Mouse (Mus musculus) embryonic fibroblast, embryonic 13.5 days (primary cell): ENCODE results near the gene Wfdc17. TPM values are rescaled to one million over a fixed set of nuclear protein-coding genes. Genes with fewer than 3 reads are reported as not detected.
A peak's percentile ranks its signal among the peaks of the same experiment; 100 is the strongest.

ENCODE experiments used
- H3K27ac ChIP-seq: 2 replicates; pipeline ENCODE4 v1.5.1; 2012; ENCODE audit warnings: low read length, control low read depth, inconsistent platforms; ENCODE audit not compliant: insufficient read depth
- H3K4me1 ChIP-seq: 2 replicates; pipeline ENCODE4 v1.6.1; 2011; ENCODE audit warnings: low read length; ENCODE audit not compliant: control insufficient read depth, insufficient read depth
- H3K4me3 ChIP-seq: 2 replicates; pipeline ENCODE4 v1.5.1; 2011; ENCODE audit warnings: mild to moderate bottlenecking, control low read depth, low read length; ENCODE audit not compliant: insufficient read depth
- CTCF ChIP-seq: IDR thresholded peaks from 2 replicates; pipeline ENCODE4 v1.5.1; 2011; ENCODE audit warnings: mild to moderate bottlenecking, control low read depth, low read length, moderate library complexity, borderline replicate concordance; ENCODE audit not compliant: insufficient read depth
- POLR2A ChIP-seq: IDR thresholded peaks from 2 replicates; pipeline ENCODE4 v1.6.1; 2011; ENCODE audit warnings: low read depth, mild to moderate bottlenecking, control low read depth, low read length, moderate library complexity
- polyA plus RNA-seq: library from polyadenylated mRNA; stranded (reverse); fragments of >200 nt; gene quantifications from 2 replicates; pipeline ENCODE4 v1.2.4, GENCODE M21; 2011; ENCODE audit warnings: low read depth; ENCODE audit not compliant: missing spikeins, insufficient read length

Gene Wfdc17
- polyA plus RNA-seq = not detected in 2 replicates

DNA sequence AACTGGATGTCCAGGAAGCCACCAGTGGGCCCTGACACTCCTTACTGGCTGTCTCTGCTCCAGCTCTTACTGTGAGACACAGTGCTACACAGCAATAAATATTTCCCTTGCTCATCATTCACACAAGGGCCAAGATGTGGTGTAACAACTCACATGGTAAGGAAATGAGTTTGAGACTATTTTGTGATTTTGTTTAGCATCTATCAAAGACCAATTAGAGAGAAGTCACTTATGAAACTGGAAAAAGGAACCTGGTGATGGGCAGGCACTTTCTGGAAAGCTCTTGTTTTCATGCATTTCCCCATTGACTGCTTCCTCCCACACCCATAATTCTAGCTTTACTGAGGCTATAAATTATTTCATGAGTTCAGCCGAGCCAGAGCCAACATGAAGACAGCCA, at the start of gene Wfdc17:
Gene Wfdc17, plus strand, starts transcription at position 287 of the 400 bp plus-strand sequence.
- Histone ChIP-seq H3K4me3 (no peak within 1 kb of the TSS), H3K27ac (no peak within 1 kb of the TSS), H3K4me1 (no peaks in the 10 kb centered on the region)
- TF ChIP-seq CTCF (no peak), POLR2A (no peak)

GRCm38 (mm10) chr11:83654606-83655005, 49.2 kb upstream of the Wfdc17 start:
- Histone ChIP-seq H3K4me1 (no peaks in the 10 kb centered on the region), H3K4me3 (no peak overlapping the region), H3K27ac (no peak overlapping the region)
- TF ChIP-seq POLR2A (no peak), CTCF (no peak)

- Histone ChIP-seq H3K27ac (no peak overlapping the region), H3K4me3 (no peak overlapping the region), H3K4me1 (no peaks in the 10 kb centered on the region)
- TF ChIP-seq CTCF = no peak
- no peak for TF ChIP-seq POLR2A
Observed at GRCm38 (mm10) chr11:83657508-83657907, 46.3 kb upstream of the Wfdc17 start.

GRCm38 (mm10) chr11:83658797-83659196, 45.0 kb upstream of the Wfdc17 start:
- TF ChIP-seq POLR2A (no peak), CTCF (no peak)
- Histone ChIP-seq H3K4me1 (no peaks in the 10 kb centered on the region), H3K4me3 (no peak overlapping the region), H3K27ac (no peak overlapping the region)

DNA sequence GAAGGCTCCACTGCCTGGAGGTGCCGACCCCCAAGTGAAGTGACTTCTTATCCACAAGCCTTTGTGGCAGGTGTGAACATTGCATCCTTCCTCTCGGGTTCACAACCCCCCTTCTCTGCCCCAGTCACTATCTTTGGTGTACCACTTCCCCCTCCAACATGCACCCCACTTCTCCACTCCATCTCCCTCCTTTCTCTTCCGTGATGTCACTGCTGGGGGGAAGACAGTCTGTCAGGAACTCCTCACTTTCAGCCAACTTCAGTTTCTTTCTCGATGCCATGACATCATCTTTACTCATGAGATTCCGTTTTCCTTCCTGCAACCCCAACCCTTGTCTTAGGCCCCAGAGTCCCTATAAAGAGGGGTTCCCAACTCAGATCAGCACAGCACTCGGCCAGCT, 41.6 kb upstream of the Wfdc17 start, which contains the start of gene Ccl4:
Gene Ccl4, plus strand, starts transcription at position 381 of the 400 bp plus-strand sequence.
- no peak within 1 kb of the TSS for H3K27ac ChIP-seq
- H3K4me1 ChIP-seq = no peaks in the 10 kb centered on the region
- TF ChIP-seq CTCF = no peak
- no peak for TF ChIP-seq POLR2A
- H3K4me3 ChIP-seq = no peak within 1 kb of the TSS

DNA sequence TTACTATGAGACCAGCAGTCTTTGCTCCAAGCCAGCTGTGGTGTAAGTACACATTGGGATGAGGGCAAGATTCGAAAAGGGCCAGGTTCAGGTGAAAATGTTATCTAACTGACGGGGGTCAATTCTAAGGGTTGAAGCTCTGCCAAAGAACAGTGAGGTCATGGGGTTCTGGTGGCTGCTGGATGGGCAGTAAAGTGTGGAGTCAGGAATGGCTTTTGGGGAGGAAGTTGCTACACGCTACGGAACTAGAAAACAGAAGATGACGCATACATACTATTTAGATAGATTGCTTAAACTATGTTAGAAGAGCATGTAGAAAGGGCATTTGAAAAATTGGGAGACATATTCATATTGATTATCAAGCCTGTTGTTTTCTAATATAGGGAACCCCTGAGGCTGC, 40.3 kb upstream of the Wfdc17 start:
- no peak overlapping the region for H3K4me3 ChIP-seq
- no peak overlapping the region for H3K27ac ChIP-seq
- TF ChIP-seq CTCF (no peak), POLR2A (no peak)
- H3K4me1 ChIP-seq = no peaks in the 10 kb centered on the region

GRCm38 (mm10) chr11:83671743-83672142, 32.0 kb upstream of the Wfdc17 start:
- no peak for TF ChIP-seq CTCF
- no peak for TF ChIP-seq POLR2A
- Histone ChIP-seq H3K4me1 (no peaks in the 10 kb centered on the region; the same call in 1 of the 2 replicates), H3K27ac (no peak overlapping the region), H3K4me3 (no peak overlapping the region)

GRCm38 (mm10) chr11:83675665-83676064, 28.1 kb upstream of the Wfdc17 start:
- Histone ChIP-seq H3K27ac (no peak overlapping the region), H3K4me3 (no peak overlapping the region), H3K4me1 (no peaks in the 10 kb centered on the region; the same call in 1 of the 2 replicates)
- TF ChIP-seq CTCF (no peak), POLR2A (no peak)

DNA sequence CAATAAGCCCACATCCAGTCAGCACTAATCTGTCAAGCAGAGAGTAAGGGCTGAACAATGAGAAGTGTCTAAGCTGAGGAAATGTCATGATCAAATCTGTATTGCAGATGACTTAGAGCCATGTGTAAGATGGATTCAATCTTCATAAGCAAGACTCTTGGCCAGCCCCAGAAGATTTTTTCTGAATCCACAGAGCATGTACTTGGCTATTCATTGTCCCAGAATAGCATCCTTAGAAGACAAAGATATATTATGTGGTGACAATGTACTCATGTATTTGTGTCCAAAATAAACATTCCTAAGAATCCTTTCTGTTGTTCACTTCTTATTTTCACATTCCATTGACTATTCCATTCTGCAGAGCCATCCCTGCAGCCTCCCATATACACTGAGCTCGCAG, 13.9 kb upstream of the Wfdc17 start:
- TF ChIP-seq POLR2A (no peak), CTCF (no peak)
- Histone ChIP-seq H3K4me3 (no peak overlapping the region), H3K4me1 (peaks cover 6% of the 10 kb centered on the region; the same call in 1 of the 2 replicates), H3K27ac (peak overlapping the region; percentile 41; the same call in 1 of the 2 replicates)

- Histone ChIP-seq H3K27ac (no peak overlapping the region), H3K4me1 (peaks cover 6% of the 10 kb centered on the region; the same call in 1 of the 2 replicates), H3K4me3 (no peak overlapping the region)
- TF ChIP-seq CTCF (no peak), POLR2A (no peak)
Observed at GRCm38 (mm10) chr11:83692008-83692407, 11.8 kb upstream of the Wfdc17 start.

- Histone ChIP-seq H3K4me1 (no peaks in the 10 kb centered on the region), H3K27ac (no peak within 1 kb of the TSS), H3K4me3 (no peak within 1 kb of the TSS)
- no peak for TF ChIP-seq CTCF
- no peak for TF ChIP-seq POLR2A
Observed at GRCm38 (mm10) chr11:83708715-83709114, 4.9 kb downstream of the Wfdc17 start, which contains the start of gene Wfdc18. Gene Wfdc18, plus strand, starts transcription at chr11:83709015.
